In the genomic region with DNA sequence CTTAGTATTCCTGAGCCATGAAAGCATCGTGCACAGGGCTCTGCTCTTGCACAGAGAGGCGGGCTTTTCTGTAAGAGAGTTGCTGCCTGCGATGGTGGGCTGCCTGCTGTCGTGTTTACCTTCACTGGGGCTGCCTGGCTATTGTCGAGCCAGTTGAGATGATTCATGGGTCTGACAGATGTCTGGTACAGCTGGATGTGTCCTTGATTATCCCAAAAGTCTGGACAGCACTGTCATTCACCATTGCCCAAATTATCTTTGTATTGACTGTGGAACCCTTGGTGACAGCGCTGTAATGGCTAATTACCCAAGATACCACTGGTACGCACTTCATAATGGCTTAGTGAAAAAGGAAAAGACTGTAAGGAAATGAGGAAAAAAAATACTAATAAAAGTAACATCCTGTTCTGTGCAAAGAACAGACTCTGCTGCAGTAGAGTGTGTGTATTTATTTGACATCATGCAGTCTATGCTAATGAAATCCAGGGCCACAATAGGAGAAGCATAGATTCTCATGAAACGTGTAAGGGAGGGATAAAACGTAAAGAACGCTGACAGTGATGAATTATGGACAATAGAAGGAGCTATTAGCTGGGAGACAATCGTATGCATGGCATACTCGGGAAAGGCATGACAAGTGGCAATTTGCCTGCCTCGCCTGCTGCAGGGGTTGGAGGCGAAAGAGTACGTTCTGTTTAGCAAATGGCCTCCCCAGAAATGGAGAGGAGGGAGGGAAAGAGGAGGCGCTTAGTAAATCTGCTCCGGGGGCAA, we compare ENCODE assay signal across 12 mouse cellular contexts.
DNase-seq lines count a peak whose midpoint lies in the region; ATAC-seq and TF ChIP-seq lines count a peak whose summit lies in the region.
"Had no signal": no experiment of that assay in that cellular context is flagged by ENCODE, and none has a peak within 500 bp of the region (broad histone marks: within the 10 kb centered on the region; RNA-seq: fewer than 3 reads in every experiment).

No protein-coding gene starts in this region.

- no peak for DNase-seq in liver, postnatal 0 days
- DNase-seq in hindbrain, embryonic 11.5 days (ENCODE audit: low spot score), result peak; percentile 55
- no peak for DNase-seq in midbrain, embryonic 10.5 days (ENCODE audit: low spot score)
- no peak for DNase-seq in gastrocnemius, adult 18-20 months (ENCODE audit: low spot score)
- DNase-seq in layer of hippocampus, adult 11-12 months (ENCODE audit: low spot score), result no peak
- no peak for DNase-seq in cerebellum, adult 11-12 months
- DNase-seq: adrenal gland, postnatal 36 days; cerebellum, adult 2 months; lung, adult 2 months had no signal

- no peaks in the 10 kb centered on the region for H3K27me3 ChIP-seq in liver, postnatal 0 days (ENCODE audit: insufficient read depth, low read length)
- no peaks in the 10 kb centered on the region for H3K27me3 ChIP-seq in liver, embryonic 12.5 days (replicated peaks)
- no peaks in the 10 kb centered on the region for H3K27me3 ChIP-seq in hindbrain, embryonic 11.5 days (ENCODE audit: control insufficient read depth, insufficient read depth, low read length)
- no peaks in the 10 kb centered on the region for H3K27me3 ChIP-seq in midbrain, embryonic 10.5 days (ENCODE audit: low read depth, poor library complexity, severe bottlenecking)
- H3K27me3 ChIP-seq in neural tube, embryonic 14.5 days (ENCODE audit: control insufficient read depth, insufficient read depth, low read length), result no peaks in the 10 kb centered on the region

- no peaks in the 10 kb centered on the region for H3K4me1 ChIP-seq in liver, postnatal 0 days (ENCODE audit: insufficient read depth)
- no peaks in the 10 kb centered on the region for H3K4me1 ChIP-seq in liver, embryonic 12.5 days
- H3K4me1 ChIP-seq in hindbrain, embryonic 11.5 days (replicated peaks; ENCODE audit: control insufficient read depth, insufficient read depth, low read length), result no peaks in the 10 kb centered on the region
- H3K4me1 ChIP-seq in midbrain, embryonic 10.5 days, result peaks cover 33% of the 10 kb centered on the region
- peaks cover 10% of the 10 kb centered on the region; the same call in 1 of the 2 replicates for H3K4me1 ChIP-seq in neural tube, embryonic 14.5 days (ENCODE audit: control insufficient read depth, insufficient read depth, low read length)

- no peak for TF ChIP-seq CTCF in liver, postnatal 0 days (IDR thresholded peaks at IDR 0.05; ENCODE audit: low read depth)

- H3K4me3 ChIP-seq in liver, postnatal 0 days (ENCODE audit: low read depth, low read length), result no peak overlapping the region
- H3K4me3 ChIP-seq in liver, embryonic 12.5 days, result no peak overlapping the region
- H3K4me3 ChIP-seq in hindbrain, embryonic 11.5 days (ENCODE audit: low read depth, low read length), result no peak overlapping the region
- no peak overlapping the region for H3K4me3 ChIP-seq in midbrain, embryonic 10.5 days
- H3K4me3 ChIP-seq in neural tube, embryonic 14.5 days (ENCODE audit: low read depth, low read length), result no peak overlapping the region
- H3K4me3 ChIP-seq: layer of hippocampus, adult 2 months had no signal

- WGBS in liver, postnatal 0 days (ENCODE audit: insufficient replicate concordance), result 52% methylated on average over 17 of the region's 17 CpGs
- WGBS in liver, embryonic 12.5 days (ENCODE audit: insufficient replicate concordance), result 58% methylated on average over 17 of the region's 17 CpGs
- WGBS in hindbrain, embryonic 11.5 days, result 38% methylated on average over 17 of the region's 17 CpGs
- WGBS in midbrain, embryonic 10.5 days, result 76% methylated on average over 17 of the region's 17 CpGs
- WGBS in neural tube, embryonic 14.5 days, result 13% methylated on average over 17 of the region's 17 CpGs

- TF ChIP-seq EP300 in liver, postnatal 0 days (IDR thresholded peaks at IDR 0.05; ENCODE audit: low read depth), result no peak

- no peak overlapping the region for H3K27ac ChIP-seq in liver, postnatal 0 days (ENCODE audit: low read depth)
- no peak overlapping the region for H3K27ac ChIP-seq in liver, embryonic 12.5 days
- peak overlapping the region; percentile 76 for H3K27ac ChIP-seq in hindbrain, embryonic 11.5 days (ENCODE audit: low read depth, low read length)
- peak overlapping the region; percentile 59; the same call in 1 of the 2 replicates for H3K27ac ChIP-seq in midbrain, embryonic 10.5 days (replicated peaks)
- H3K27ac ChIP-seq in neural tube, embryonic 14.5 days (ENCODE audit: low read depth, low read length), result peak overlapping the region; percentile 62
- H3K27ac ChIP-seq: layer of hippocampus, adult 2 months had no signal

- H3K4me2 ChIP-seq in liver, postnatal 0 days (ENCODE audit: low read depth, low read length), result peak overlapping the region; percentile 11; the same call in 1 of the 2 replicates
- H3K4me2 ChIP-seq in liver, embryonic 12.5 days, result no peak overlapping the region
- H3K4me2 ChIP-seq in hindbrain, embryonic 11.5 days (replicated peaks; ENCODE audit: low read depth, low read length), result no peak overlapping the region
- no peak overlapping the region for H3K4me2 ChIP-seq in neural tube, embryonic 14.5 days (ENCODE audit: low read depth, low read length)

- no peaks in the 10 kb centered on the region for H3K9me3 ChIP-seq in liver, postnatal 0 days (ENCODE audit: low read length)
- no peaks in the 10 kb centered on the region for H3K9me3 ChIP-seq in liver, embryonic 12.5 days (replicated peaks)
- H3K9me3 ChIP-seq in hindbrain, embryonic 11.5 days (ENCODE audit: control insufficient read depth, low read length), result no peaks in the 10 kb centered on the region
- no peaks in the 10 kb centered on the region for H3K9me3 ChIP-seq in midbrain, embryonic 10.5 days (replicated peaks)
- H3K9me3 ChIP-seq in neural tube, embryonic 14.5 days (ENCODE audit: control insufficient read depth, low read length), result no peaks in the 10 kb centered on the region

- H3K9ac ChIP-seq in liver, postnatal 0 days (replicated peaks), result no peak overlapping the region
- H3K9ac ChIP-seq in liver, embryonic 12.5 days, result no peak overlapping the region
- H3K9ac ChIP-seq in hindbrain, embryonic 11.5 days (ENCODE audit: low read depth, low read length), result no peak overlapping the region
- no peak overlapping the region for H3K9ac ChIP-seq in neural tube, embryonic 14.5 days (replicated peaks; ENCODE audit: low read depth, low read length)

- no peaks in the 10 kb centered on the region for H3K36me3 ChIP-seq in liver, postnatal 0 days (replicated peaks; ENCODE audit: insufficient read depth, low read length)
- H3K36me3 ChIP-seq in liver, embryonic 12.5 days, result no peaks in the 10 kb centered on the region
- no peaks in the 10 kb centered on the region for H3K36me3 ChIP-seq in hindbrain, embryonic 11.5 days (ENCODE audit: control insufficient read depth, insufficient read depth, low read length)
- H3K36me3 ChIP-seq in midbrain, embryonic 10.5 days, result no peaks in the 10 kb centered on the region
- H3K36me3 ChIP-seq in neural tube, embryonic 14.5 days (ENCODE audit: control insufficient read depth, insufficient read depth, low read length), result no peaks in the 10 kb centered on the region

- ATAC-seq in liver, postnatal 0 days, result no peak
- ATAC-seq in liver, embryonic 12.5 days, result no peak
- ATAC-seq in hindbrain, embryonic 11.5 days (ENCODE audit: low FRiP score), result peak; percentile 83
- peak; percentile 71 for ATAC-seq in neural tube, embryonic 14.5 days (ENCODE audit: low read depth)

Comparison
In these comparisons a context has a peak if more than half of its experiments do, and no peak if none do; other contexts are left out.
1. ATAC-seq: peak in hindbrain, embryonic 11.5 days (single experiment) and neural tube, embryonic 14.5 days (single experiment); none in liver, postnatal 0 days (single experiment) and liver, embryonic 12.5 days (single experiment).
2. H3K27ac ChIP-seq: peak in hindbrain, embryonic 11.5 days (single experiment), midbrain, embryonic 10.5 days (single experiment) and neural tube, embryonic 14.5 days (single experiment); none in liver, postnatal 0 days (single experiment) and liver, embryonic 12.5 days (single experiment).